Comparison of ENCODE assay signal across 9 mouse cellular contexts in genomic region chr5:115544655-115545185, GRCm38 (mm10). TPM values are rescaled to one million over a fixed set of nuclear protein-coding genes. Genes with fewer than 3 reads are reported as not detected.
DNase-seq lines count a peak whose midpoint lies in the region; ATAC-seq and TF ChIP-seq lines count a peak whose summit lies in the region.
"Had no signal": no experiment of that assay in that cellular context is flagged by ENCODE, and none has a peak within 500 bp of the region (broad histone marks: within the 10 kb centered on the region; RNA-seq: fewer than 3 reads in every experiment).

No protein-coding gene starts in this region.

- H3K9ac ChIP-seq in kidney, embryonic 16.5 days (replicated peaks; ENCODE audit: low read length), result peak overlapping the region; percentile 37

- no peak overlapping the region for H3K4me2 ChIP-seq in kidney, embryonic 16.5 days (replicated peaks; ENCODE audit: low read depth, low read length)

- intact Hi-C loops in gastrocnemius, adult 2 months (cut with DNase I), result no loop called here
- intact Hi-C loops in gastrocnemius, postnatal 14 days (cut with DNase I; ENCODE audit: low total_unique reads), result no loop called here

- no peaks in the 10 kb centered on the region for H3K9me3 ChIP-seq in kidney, embryonic 16.5 days (ENCODE audit: low read length)

- no peaks in the 10 kb centered on the region for H3K27me3 ChIP-seq in kidney, embryonic 16.5 days (ENCODE audit: insufficient read depth, low read length)
- H3K27me3 ChIP-seq in testis, adult 2 months (ENCODE audit: control insufficient read depth, insufficient read depth, low read length), result no peaks in the 10 kb centered on the region

- no peak for ATAC-seq in kidney, embryonic 16.5 days (ENCODE audit: low FRiP score, low TSS enrichment)

- no peak for TF ChIP-seq POLR2A in testis, adult 2 months (IDR thresholded peaks at IDR 0.05; ENCODE audit: control insufficient read depth, low read depth, low read length)

- peaks cover 45% of the 10 kb centered on the region for H3K4me1 ChIP-seq in kidney, embryonic 16.5 days (ENCODE audit: insufficient read depth, low read length)
- H3K4me1 ChIP-seq in testis, adult 2 months (ENCODE audit: control insufficient read depth, insufficient read depth, low read length), result peaks cover 2% of the 10 kb centered on the region

- peaks cover 35% of the 10 kb centered on the region for H3K36me3 ChIP-seq in kidney, embryonic 16.5 days (ENCODE audit: insufficient read depth, low read length)
- H3K36me3 ChIP-seq in testis, adult 2 months (ENCODE audit: control insufficient read depth, insufficient read depth, low read length), result no peaks in the 10 kb centered on the region

- no peak for TF ChIP-seq CTCF in gastrocnemius, adult 2 months (IDR thresholded peaks at IDR 0.05)
- TF ChIP-seq CTCF in testis, adult 2 months (IDR thresholded peaks at IDR 0.05; ENCODE audit: control insufficient read depth, insufficient read depth, insufficient replicate concordance, low read depth, low read length), result no peak

- peak overlapping the region; percentile 89 for H3K27ac ChIP-seq in gastrocnemius, adult 2 months
- peak overlapping the region; percentile 88 for H3K27ac ChIP-seq in kidney, embryonic 16.5 days (ENCODE audit: low read length)
- H3K27ac ChIP-seq in testis, adult 2 months (ENCODE audit: control insufficient read depth, insufficient read depth, low read depth, low read length), result peak overlapping the region; percentile 39

- DNase-seq in gastrocnemius, adult 2 months, result no peak
- no peak for DNase-seq in gastrocnemius, postnatal 14 days
- no peak for DNase-seq in kidney, postnatal 10 days
- no peak for DNase-seq in testis, postnatal 10 days (ENCODE audit: low spot score)
- DNase-seq in urinary bladder, postnatal 14 days (ENCODE audit: low spot score), result no peak
- no peak for DNase-seq in right cerebral cortex, postnatal 4 days
- DNase-seq: heart, postnatal 36 days had no signal

- peak overlapping the region; percentile 24 for H3K4me3 ChIP-seq in gastrocnemius, adult 2 months
- no peak overlapping the region for H3K4me3 ChIP-seq in kidney, embryonic 16.5 days (ENCODE audit: low read length)
- no peak overlapping the region; the same call in 1 of the 2 replicates for H3K4me3 ChIP-seq in testis, adult 2 months (ENCODE audit: control insufficient read depth, low read depth, low read length)

- 42% methylated on average over 18 of the region's 18 CpGs for WGBS in kidney, embryonic 16.5 days

RNA-seq across cellular contexts. Expression of gene Rplp0, which starts 14.5 kb away (rescaled TPM):
- 100 to 1,000 TPM; 567 to 689 TPM for total RNA-seq in gastrocnemius, adult 2 months (2021)
- 100 to 1,000 TPM; 780 to 872 TPM for total RNA-seq in gastrocnemius, postnatal 14 days (2021)
- 1,527 and 1,553 TPM in 2 replicates for polyA plus RNA-seq in kidney, embryonic 16.5 days (2015; fragmentation: Nextera tagmentation; extraction: Ambion mirVana)
- 1,431 and 1,500 TPM in 2 replicates for polyA plus RNA-seq in testis, adult 2 months (2012; rRNA removed)

RNA-seq across cellular contexts. Expression of gene Gcn1l1, which starts 20.3 kb away (rescaled TPM):
- total RNA-seq in gastrocnemius, adult 2 months (2021), result 10 to 100 TPM; 31.3 to 31.9 TPM
- 10 to 100 TPM; 28.7 to 31.3 TPM for total RNA-seq in gastrocnemius, postnatal 14 days (2021)
- polyA plus RNA-seq in kidney, embryonic 16.5 days (2015; fragmentation: Nextera tagmentation; extraction: Ambion mirVana), result 44.3 and 48.8 TPM in 2 replicates
- polyA plus RNA-seq in testis, adult 2 months (2012; rRNA removed), result 67.7 and 77.1 TPM in 2 replicates

RNA-seq across cellular contexts. Expression of gene Pxn, which starts 38.2 kb away (rescaled TPM):
- total RNA-seq in gastrocnemius, adult 2 months (2021), result 10 to 100 TPM; 79.2 to 95.2 TPM
- 10 to 100 TPM; 80.6 to 83.4 TPM for total RNA-seq in gastrocnemius, postnatal 14 days (2021)
- 60.5 and 67.2 TPM in 2 replicates for polyA plus RNA-seq in kidney, embryonic 16.5 days (2015; fragmentation: Nextera tagmentation; extraction: Ambion mirVana)
- 81.6 and 82.6 TPM in 2 replicates for polyA plus RNA-seq in testis, adult 2 months (2012; rRNA removed)

Comparison
In these comparisons a context has a peak if more than half of its experiments do, and no peak if none do; other contexts are left out.
1. H3K27ac ChIP-seq: peak in every context shown above with its lines; median percentile 89 in gastrocnemius, adult 2 months; 88 in kidney, embryonic 16.5 days; 39 in testis, adult 2 months.